Mouse (Mus musculus) gastrocnemius, postnatal 4 days (tissue): ENCODE data around the gene Iyd. TPM values are rescaled to one million over a fixed set of nuclear protein-coding genes. Genes with fewer than 3 reads are reported as not detected.
"Not testable (repeated sequence)": the region's sequence is repeated elsewhere in the genome, so short reads cannot be mapped to it uniquely, and the experiment has no call there.

Experiments used
- DNase-seq, 2 experiments: peaks; one replicate each; pipeline ENCODE4 v3.0.0; 2021 to 2022; ENCODE audit warnings: low spot score in 2 of 2, mixed read lengths in 2 of 2
- long read RNA-seq, 2 experiments: library from polyadenylated mRNA; stranded (forward); transcript quantifications; one replicate each; pipeline ENCODE4 v2.0.0; 2021
- total RNA-seq, 2 experiments: library from RNA; stranded (reverse); gene quantifications; 2 replicates each; pipeline ENCODE4 v1.2.3; 2021

Gene Iyd
- total RNA-seq, result under 1 TPM; 0.62 to 0.66 TPM
- long read RNA-seq, experiment 1, partial matches to known transcripts, result 1 of 1 reads
- long read RNA-seq, experiment 1, other reads (novel, unspliced or antisense), result 0 of 1 reads
- long read RNA-seq, experiment 2, result 0 reads

- no peak for DNase-seq
Observed at GRCm38 (mm10) chr10:3540003-3540827, at the start of gene Iyd. TSS of gene Iyd (plus strand) at chr10:3540240.

- no peak for DNase-seq
Observed at GRCm38 (mm10) chr10:3496791-3497190, 43.2 kb upstream of the Iyd start.

- not testable (repeated sequence) for DNase-seq
Observed at GRCm38 (mm10) chr10:3500846-3501245, 39.2 kb upstream of the Iyd start.

- peak; percentile 31 to 51 for DNase-seq
Observed at GRCm38 (mm10) chr10:3507484-3508221, 32.4 kb upstream of the Iyd start.

- no peak for DNase-seq
Observed at GRCm38 (mm10) chr10:3508222-3508588, 31.8 kb upstream of the Iyd start.

GRCm38 (mm10) chr10:3508746-3509145 lies 31.3 kb upstream of the Iyd start:
- DNase-seq, result no peak

- DNase-seq, result no peak
Observed at GRCm38 (mm10) chr10:3509663-3510277, 30.3 kb upstream of the Iyd start.

GRCm38 (mm10) chr10:3510486-3510885 lies 29.6 kb upstream of the Iyd start:
- DNase-seq, result no peak

GRCm38 (mm10) chr10:3511401-3511800 lies 28.6 kb upstream of the Iyd start:
- DNase-seq, result no peak

- DNase-seq, result no peak
Observed at GRCm38 (mm10) chr10:3512620-3513305, 27.3 kb upstream of the Iyd start.

GRCm38 (mm10) chr10:3513947-3514346 lies 26.1 kb upstream of the Iyd start:
- no peak for DNase-seq

GRCm38 (mm10) chr10:3514634-3515033 lies 25.4 kb upstream of the Iyd start:
- no peak for DNase-seq

- DNase-seq, result no peak
Observed at GRCm38 (mm10) chr10:3516442-3516841, 23.6 kb upstream of the Iyd start.

- no peak for DNase-seq
Observed at GRCm38 (mm10) chr10:3523044-3523793, 16.8 kb upstream of the Iyd start.

- DNase-seq, result no peak
Observed at GRCm38 (mm10) chr10:3524513-3524912, 15.5 kb upstream of the Iyd start.

- no peak for DNase-seq
Observed at GRCm38 (mm10) chr10:3525420-3526019, 14.5 kb upstream of the Iyd start.

- DNase-seq, result no peak
Observed at GRCm38 (mm10) chr10:3529807-3530206, 10.2 kb upstream of the Iyd start.

- no peak for DNase-seq
Observed at GRCm38 (mm10) chr10:3530661-3531060, 9.4 kb upstream of the Iyd start.

GRCm38 (mm10) chr10:3531375-3531774 lies 8.7 kb upstream of the Iyd start:
- DNase-seq, result peak; percentile 26 to 62

GRCm38 (mm10) chr10:3534445-3534844 lies 5.6 kb upstream of the Iyd start:
- DNase-seq, result no peak
